Mouse (Mus musculus): ENCODE results near the gene Fibp. TPM values are rescaled to one million over a fixed set of nuclear protein-coding genes. Genes with fewer than 3 reads are reported as not detected.
A peak's percentile ranks its signal among the peaks of the same experiment; 100 is the strongest.

The Fibp gene
- polyA plus RNA-seq, 1 experiment: 122 TPM

DNA sequence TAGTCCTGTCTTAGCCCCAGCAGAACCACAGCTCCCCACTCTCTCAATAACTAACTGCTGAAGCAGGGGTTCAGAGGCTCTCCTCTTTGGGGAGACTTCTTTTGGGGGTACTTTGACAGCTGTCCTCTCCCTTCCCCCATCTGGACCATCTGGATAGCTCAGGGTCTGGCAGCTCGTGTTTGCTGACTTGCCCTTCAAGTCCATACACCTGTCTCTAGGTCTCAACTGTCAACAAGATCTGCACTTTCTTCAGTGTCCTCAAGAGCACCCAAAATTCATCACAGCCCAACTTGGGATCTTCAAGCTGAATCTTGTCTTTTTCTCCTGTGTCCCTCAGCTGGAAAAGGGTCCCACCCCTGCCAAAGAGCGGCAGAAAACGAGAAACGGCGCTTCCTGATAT is 38.6 kb upstream of the Fibp start:
- Histone ChIP-seq H3K27me3 (ENCODE audit: control insufficient read depth, insufficient read depth, insufficient read length) (no peaks in the 10 kb centered on the region), H3K79me2 (ENCODE audit: control insufficient read depth, insufficient read depth) (peaks cover 31% of the 10 kb centered on the region), H3K4me3 (no peak overlapping the region), H3ac (ENCODE audit: control insufficient read depth, insufficient read length) (no peak overlapping the region), H3K4me2 (ENCODE audit: low read depth) (peak overlapping the region; percentile 43), H3K36me3 (ENCODE audit: control insufficient read depth, insufficient read depth) (peaks cover 16% of the 10 kb centered on the region)
- TF ChIP-seq REST (IDR thresholded peaks at IDR 0.05; ENCODE audit: insufficient read depth, insufficient read length) (no peak), POLR2A (IDR thresholded peaks at IDR 0.05; ENCODE audit: insufficient read length, low read depth) (no peak), MYOD1 (IDR thresholded peaks at IDR 0.05; ENCODE audit: control insufficient read depth in 1 of 3, insufficient read length in 2 of 3, low read depth in 2 of 3) (peak; percentile 73 to 93 (median 89)), POLR2AphosphoS2 (IDR thresholded peaks at IDR 0.05; ENCODE audit: insufficient read length, low read depth) (no peak), USF1 (IDR thresholded peaks at IDR 0.05; ENCODE audit: low read depth) (no peak), SRF (IDR thresholded peaks at IDR 0.05; ENCODE audit: control insufficient read depth, insufficient read length, low read depth) (no peak), MYOG (IDR thresholded peaks at IDR 0.05; ENCODE audit: control insufficient read depth in 1 of 3, insufficient read depth in 1 of 3, insufficient read length in 2 of 3, low read depth in 2 of 3) (peak in 1 of 3 experiments; percentile 40), MAX (IDR thresholded peaks at IDR 0.05; ENCODE audit: low read depth) (no peak), E2F4 (IDR thresholded peaks at IDR 0.05; ENCODE audit: insufficient read depth) (no peak), TCF12 (IDR thresholded peaks at IDR 0.05; ENCODE audit: insufficient read depth, poor library complexity, severe bottlenecking) (no peak)

DNA sequence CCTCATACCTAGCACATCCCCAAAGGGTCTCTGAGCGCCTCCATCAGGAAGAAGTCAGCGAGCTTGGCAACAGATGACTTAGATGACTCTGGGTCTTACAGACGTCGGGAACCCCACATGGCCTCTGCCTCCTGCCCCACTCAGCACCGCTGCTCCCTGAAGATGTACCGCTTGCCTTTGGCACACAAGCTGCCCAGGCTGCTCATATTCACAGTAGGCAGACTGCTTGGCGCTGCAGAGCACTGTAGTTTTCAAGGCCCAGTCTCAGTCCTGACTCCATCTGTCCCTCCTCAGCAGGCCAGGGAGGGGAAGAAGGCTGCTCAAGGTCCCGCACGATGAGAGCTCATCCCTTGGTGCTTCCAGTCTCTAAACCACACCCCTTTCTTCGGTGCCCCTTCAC is 38.1 kb upstream of the Fibp start:
- TF ChIP-seq CEBPB (IDR thresholded peaks at IDR 0.05; ENCODE audit: insufficient read depth, poor library complexity, severe bottlenecking) (no peak), POLR2AphosphoS2 (IDR thresholded peaks at IDR 0.05; ENCODE audit: insufficient read length, low read depth) (no peak), POLR2A (IDR thresholded peaks at IDR 0.05; ENCODE audit: insufficient read length, low read depth) (no peak), MYOG (IDR thresholded peaks at IDR 0.05; ENCODE audit: control insufficient read depth in 1 of 3, insufficient read depth in 1 of 3, insufficient read length in 2 of 3, low read depth in 2 of 3) (no peak), REST (IDR thresholded peaks at IDR 0.05; ENCODE audit: insufficient read depth, insufficient read length) (no peak), SRF (IDR thresholded peaks at IDR 0.05; ENCODE audit: control insufficient read depth, insufficient read length, low read depth) (no peak), TCF3 (IDR thresholded peaks at IDR 0.05; ENCODE audit: insufficient read length, low read depth) (no peak), TCF12 (IDR thresholded peaks at IDR 0.05; ENCODE audit: insufficient read depth, poor library complexity, severe bottlenecking) (no peak), E2F4 (IDR thresholded peaks at IDR 0.05; ENCODE audit: insufficient read depth) (no peak), MAX (IDR thresholded peaks at IDR 0.05; ENCODE audit: low read depth) (no peak), MYOD1 (IDR thresholded peaks at IDR 0.05; ENCODE audit: control insufficient read depth in 1 of 3, insufficient read length in 2 of 3, low read depth in 2 of 3) (no peak), USF1 (IDR thresholded peaks at IDR 0.05; ENCODE audit: low read depth) (no peak)
- H3ac ChIP-seq (ENCODE audit: control insufficient read depth, insufficient read length): no peak overlapping the region
- H3K4me3 ChIP-seq: no peak overlapping the region
- peaks cover 31% of the 10 kb centered on the region for H3K79me2 ChIP-seq (ENCODE audit: control insufficient read depth, insufficient read depth)
- peak overlapping the region; percentile 22 for H3K4me2 ChIP-seq (ENCODE audit: low read depth)
- no peaks in the 10 kb centered on the region for H3K27me3 ChIP-seq (ENCODE audit: control insufficient read depth, insufficient read depth, insufficient read length)
- peaks cover 21% of the 10 kb centered on the region for H3K36me3 ChIP-seq (ENCODE audit: control insufficient read depth, insufficient read depth)

DNA sequence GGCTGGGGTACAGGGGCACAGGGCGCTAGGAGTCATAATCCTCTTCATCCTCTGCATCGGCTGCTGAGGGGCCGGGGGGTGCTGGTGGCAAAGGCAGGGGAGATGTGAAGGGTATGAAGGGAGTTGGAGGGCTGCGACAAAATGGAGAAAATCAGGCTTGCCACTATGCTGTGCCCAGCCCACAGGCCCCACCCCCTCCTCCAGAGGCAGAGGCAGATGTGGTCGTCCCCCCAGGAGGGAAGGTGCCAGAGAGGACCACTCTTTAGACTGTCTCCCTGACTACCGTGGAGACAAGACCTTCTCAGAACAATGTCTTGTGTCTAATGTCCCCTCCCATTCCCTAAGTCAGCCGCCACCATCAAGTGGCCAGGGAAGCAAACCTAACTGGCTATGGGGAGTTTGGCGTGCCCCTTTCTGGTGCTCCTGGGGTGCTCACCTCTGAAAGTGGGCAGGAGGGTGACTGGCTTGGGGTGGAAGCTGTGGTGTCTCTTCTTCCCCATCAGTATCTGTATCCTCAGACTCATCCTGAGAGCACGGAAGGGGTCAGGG is 37.4 kb upstream of the Fibp start:
- Histone ChIP-seq H3K4me2 (ENCODE audit: low read depth) (peak overlapping the region; percentile 94), H3K4me3 (peak overlapping the region; percentile 68), H3K36me3 (ENCODE audit: control insufficient read depth, insufficient read depth) (peaks cover 21% of the 10 kb centered on the region), H3K27me3 (ENCODE audit: control insufficient read depth, insufficient read depth, insufficient read length) (no peaks in the 10 kb centered on the region), H3ac (ENCODE audit: control insufficient read depth, insufficient read length) (no peak overlapping the region), H3K79me2 (ENCODE audit: control insufficient read depth, insufficient read depth) (peaks cover 31% of the 10 kb centered on the region)
- TF ChIP-seq SRF (IDR thresholded peaks at IDR 0.05; ENCODE audit: control insufficient read depth, insufficient read length, low read depth): no peak
- TF ChIP-seq POLR2A (IDR thresholded peaks at IDR 0.05; ENCODE audit: insufficient read length, low read depth): no peak
- TF ChIP-seq POLR2AphosphoS2 (IDR thresholded peaks at IDR 0.05; ENCODE audit: insufficient read length, low read depth): no peak
- TF ChIP-seq MYOD1 (IDR thresholded peaks at IDR 0.05; ENCODE audit: control insufficient read depth in 1 of 3, insufficient read length in 2 of 3, low read depth in 2 of 3): no peak
- TF ChIP-seq REST (IDR thresholded peaks at IDR 0.05; ENCODE audit: insufficient read depth, insufficient read length): no peak
- no peak for TF ChIP-seq MYOG (IDR thresholded peaks at IDR 0.05; ENCODE audit: control insufficient read depth in 1 of 3, insufficient read depth in 1 of 3, insufficient read length in 2 of 3, low read depth in 2 of 3)
- no peak for TF ChIP-seq TCF12 (IDR thresholded peaks at IDR 0.05; ENCODE audit: insufficient read depth, poor library complexity, severe bottlenecking)
- TF ChIP-seq MAX (IDR thresholded peaks at IDR 0.05; ENCODE audit: low read depth): no peak

DNA sequence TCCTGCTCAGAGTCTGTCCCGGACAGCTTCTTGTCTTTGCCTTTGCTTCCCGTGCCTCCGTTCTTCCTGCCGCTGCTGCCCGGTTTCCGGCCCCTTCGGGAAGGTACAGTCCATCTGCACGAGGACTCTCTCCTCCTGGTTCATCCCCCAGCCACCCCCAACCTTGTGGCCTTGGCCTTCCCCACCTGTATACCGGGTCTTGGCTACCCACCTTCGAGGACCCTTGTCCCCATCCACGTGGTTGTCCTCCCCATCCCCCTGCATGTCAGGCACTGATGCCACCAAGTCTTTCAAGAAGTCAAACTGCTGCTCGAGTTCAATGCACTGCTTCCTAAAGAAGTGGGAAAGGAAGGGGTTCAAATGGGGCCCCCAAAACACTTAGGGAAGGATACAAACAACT is 36.9 kb upstream of the Fibp start:
- Histone ChIP-seq H3K4me3 (peak overlapping the region; percentile 68), H3K27me3 (ENCODE audit: control insufficient read depth, insufficient read depth, insufficient read length) (no peaks in the 10 kb centered on the region), H3K4me2 (ENCODE audit: low read depth) (peak overlapping the region; percentile 94), H3ac (ENCODE audit: control insufficient read depth, insufficient read length) (peak overlapping the region; percentile 83), H3K36me3 (ENCODE audit: control insufficient read depth, insufficient read depth) (peaks cover 21% of the 10 kb centered on the region), H3K79me2 (ENCODE audit: control insufficient read depth, insufficient read depth) (peaks cover 31% of the 10 kb centered on the region)
- TF ChIP-seq USF1 (IDR thresholded peaks at IDR 0.05; ENCODE audit: low read depth) (no peak), CEBPB (IDR thresholded peaks at IDR 0.05; ENCODE audit: insufficient read depth, poor library complexity, severe bottlenecking) (no peak), E2F4 (IDR thresholded peaks at IDR 0.05; ENCODE audit: insufficient read depth) (no peak), POLR2A (IDR thresholded peaks at IDR 0.05; ENCODE audit: insufficient read length, low read depth) (no peak)

DNA sequence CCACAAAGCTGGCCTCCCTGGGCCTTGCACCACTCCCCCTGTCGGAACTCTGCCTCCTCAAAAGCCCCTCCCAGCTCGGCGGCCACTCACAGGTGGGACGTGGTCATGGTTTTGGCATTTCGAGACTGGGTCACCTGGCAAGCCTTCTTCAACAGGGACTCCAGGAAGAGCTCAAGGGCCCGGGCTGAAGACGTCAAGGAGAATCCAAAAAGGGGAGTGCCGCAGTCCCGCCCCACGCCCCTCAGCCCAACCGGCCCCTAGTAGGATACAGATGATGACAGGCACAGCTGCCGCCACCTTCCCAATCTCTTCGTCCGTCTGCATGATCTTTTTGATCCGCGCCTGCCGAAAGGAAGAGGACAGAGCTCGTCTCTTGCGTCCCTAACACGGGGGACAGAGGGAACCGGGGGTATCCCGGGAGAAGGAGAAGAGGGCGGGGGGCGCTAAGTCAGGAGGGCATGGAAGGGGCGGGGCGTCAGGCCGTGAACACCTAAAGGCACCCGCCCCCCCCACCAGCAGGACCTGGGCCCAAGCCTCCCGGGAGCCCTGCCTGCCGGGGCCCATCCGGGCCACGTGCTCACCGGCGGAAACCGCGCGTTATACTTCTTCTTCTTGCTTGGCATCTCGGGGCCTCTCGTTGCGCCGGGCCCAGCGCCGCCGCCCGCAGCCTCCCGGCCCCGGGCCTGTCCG is 36.2 kb upstream of the Fibp start:
- Histone ChIP-seq H3K79me2 (ENCODE audit: control insufficient read depth, insufficient read depth) (peaks cover 31% of the 10 kb centered on the region), H3K4me3 (peak overlapping the region; percentile 68), H3K36me3 (ENCODE audit: control insufficient read depth, insufficient read depth) (peaks cover 21% of the 10 kb centered on the region), H3K27me3 (ENCODE audit: control insufficient read depth, insufficient read depth, insufficient read length) (no peaks in the 10 kb centered on the region), H3ac (ENCODE audit: control insufficient read depth, insufficient read length) (peak overlapping the region; percentile 83), H3K4me2 (ENCODE audit: low read depth) (peak overlapping the region; percentile 94)
- TF ChIP-seq POLR2A (IDR thresholded peaks at IDR 0.05; ENCODE audit: insufficient read length, low read depth): peak; percentile 39
- TF ChIP-seq SRF (IDR thresholded peaks at IDR 0.05; ENCODE audit: control insufficient read depth, insufficient read length, low read depth): no peak
- peak in 1 of 3 experiments; percentile 26 for TF ChIP-seq MYOD1 (IDR thresholded peaks at IDR 0.05; ENCODE audit: control insufficient read depth in 1 of 3, insufficient read length in 2 of 3, low read depth in 2 of 3)
- peak; percentile 4 for TF ChIP-seq POLR2AphosphoS2 (IDR thresholded peaks at IDR 0.05; ENCODE audit: insufficient read length, low read depth)
- no peak for TF ChIP-seq MYOG (IDR thresholded peaks at IDR 0.05; ENCODE audit: control insufficient read depth in 1 of 3, insufficient read depth in 1 of 3, insufficient read length in 2 of 3, low read depth in 2 of 3)

Measured in myocyte (in vitro differentiated cells).